Mouse (Mus musculus) lung, postnatal 4 days (tissue): ENCODE results near the gene Prkch.

Experiments used
- DNase-seq, 2 experiments: peaks; one replicate each; pipeline ENCODE4 v3.0.0; 2021

Prkch gene

GRCm38 (mm10) chr12:73807228-73807627, 222.6 kb downstream of the Prkch start:
- DNase-seq: no peak

GRCm38 (mm10) chr12:73810041-73810795, 225.6 kb downstream of the Prkch start:
- DNase-seq: peak; percentile 82 to 89

DNA sequence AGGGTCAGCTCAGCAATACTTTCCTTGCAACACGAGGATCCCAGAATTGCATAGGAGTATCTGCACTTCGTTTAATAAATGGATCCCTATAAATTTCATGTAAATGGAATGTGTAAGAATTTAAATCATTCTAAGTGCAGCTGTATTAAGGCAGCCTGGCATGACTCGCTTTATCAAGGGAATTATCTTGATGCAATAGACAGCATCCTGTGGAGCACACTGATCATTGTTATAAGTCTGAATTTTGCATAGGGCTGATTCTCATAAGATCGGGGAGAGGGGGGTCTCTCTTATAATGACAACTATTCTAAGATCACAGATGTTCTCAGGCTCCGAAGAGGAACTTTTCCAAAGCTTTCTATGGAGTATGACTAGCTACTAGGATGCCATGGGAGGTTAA, 226.3 kb downstream of the Prkch start:
- no peak for DNase-seq

DNA sequence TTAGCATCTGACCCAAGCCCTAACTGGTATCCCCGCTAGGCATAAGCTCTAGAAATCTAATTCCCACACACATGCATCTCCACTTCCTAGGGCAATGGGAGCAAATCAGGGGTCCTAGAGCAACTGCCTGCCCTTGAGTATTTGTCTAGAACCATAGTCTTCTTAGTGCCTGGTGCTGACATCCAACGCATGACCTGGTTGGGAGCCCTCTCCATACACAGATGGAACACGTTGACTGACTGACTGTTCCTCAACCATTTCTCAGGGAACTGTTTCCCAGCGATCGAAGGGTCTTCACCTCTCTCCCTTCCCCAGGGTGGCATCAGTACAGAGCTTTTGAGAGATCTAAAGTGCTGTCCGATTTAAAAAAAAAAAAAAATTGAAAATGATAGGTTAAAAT, 227.6 kb downstream of the Prkch start:
- no peak for DNase-seq

DNA sequence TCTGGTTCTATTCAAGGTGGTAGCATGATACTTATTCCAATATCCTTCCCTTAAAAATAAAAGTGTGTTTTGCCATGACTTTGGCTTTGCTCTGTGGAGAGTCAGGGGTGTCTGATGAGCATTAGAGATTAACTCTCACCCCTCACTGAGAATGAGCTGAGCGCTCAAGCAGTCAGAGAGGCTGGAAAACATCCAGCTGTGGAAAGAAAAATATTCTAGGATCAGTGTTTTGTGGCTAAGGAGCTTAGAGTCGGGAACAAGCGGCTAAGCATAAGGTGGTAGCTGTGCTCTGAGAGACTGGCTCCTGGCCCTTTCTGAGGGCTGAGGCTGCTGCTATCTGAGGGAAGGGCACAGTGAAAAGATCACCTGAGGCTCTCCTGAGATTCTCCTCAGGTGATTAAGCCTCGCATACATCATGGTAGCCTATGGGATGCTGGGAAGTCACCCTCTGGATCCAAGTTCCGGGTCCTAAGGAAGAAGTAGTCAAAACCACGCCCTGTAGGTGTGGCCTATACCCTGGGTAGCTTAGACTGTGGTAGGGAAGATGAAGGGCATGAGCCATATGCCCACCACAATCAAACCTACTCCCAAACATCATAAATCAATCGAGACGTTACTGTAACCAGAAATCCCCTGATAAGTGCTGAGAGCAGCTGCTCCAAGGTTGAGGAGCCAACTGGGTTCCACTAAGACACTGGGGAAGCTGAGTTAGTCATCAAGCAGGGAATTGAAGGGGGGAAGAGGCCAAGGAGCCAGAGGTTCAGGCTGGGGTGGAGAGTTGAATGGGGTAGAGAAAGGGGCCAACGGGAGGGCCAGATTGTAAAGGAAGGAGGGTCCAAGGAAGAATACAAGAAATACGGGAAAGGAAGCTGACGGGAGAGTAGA, 228.7 kb downstream of the Prkch start:
- DNase-seq: no peak

DNA sequence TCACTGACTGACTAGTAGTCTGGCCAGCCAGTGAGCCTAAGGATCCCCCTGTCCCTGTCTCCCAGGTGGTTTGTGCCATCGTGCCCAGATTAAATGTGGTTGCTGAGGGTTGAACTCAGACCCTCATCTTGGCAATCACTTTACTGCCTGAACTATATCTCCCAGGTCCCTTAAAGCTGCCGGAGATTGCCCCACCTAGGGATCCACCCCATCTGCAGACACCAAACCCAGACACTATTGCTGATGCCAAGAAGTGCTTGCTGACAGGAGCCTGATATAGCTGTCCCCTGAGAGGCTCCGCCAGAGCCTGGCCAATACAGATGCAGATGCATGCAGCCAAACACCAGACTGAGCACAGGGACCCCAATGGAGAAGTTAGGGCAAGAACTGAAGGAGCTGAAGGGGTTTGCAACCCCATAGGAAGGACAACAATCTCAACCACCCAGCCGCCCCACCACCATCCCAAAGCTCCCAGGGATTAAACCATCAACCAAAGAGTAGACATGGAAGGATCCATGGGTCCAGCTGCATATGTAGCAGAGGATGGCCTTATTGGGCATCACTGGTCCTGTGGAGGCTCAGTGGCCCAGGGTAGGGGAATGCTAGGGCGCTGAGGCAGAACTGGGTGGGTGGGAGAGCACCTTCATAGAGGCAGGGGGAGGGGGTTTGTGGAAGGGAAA, 229.6 kb downstream of the Prkch start:
- no peak for DNase-seq

DNA sequence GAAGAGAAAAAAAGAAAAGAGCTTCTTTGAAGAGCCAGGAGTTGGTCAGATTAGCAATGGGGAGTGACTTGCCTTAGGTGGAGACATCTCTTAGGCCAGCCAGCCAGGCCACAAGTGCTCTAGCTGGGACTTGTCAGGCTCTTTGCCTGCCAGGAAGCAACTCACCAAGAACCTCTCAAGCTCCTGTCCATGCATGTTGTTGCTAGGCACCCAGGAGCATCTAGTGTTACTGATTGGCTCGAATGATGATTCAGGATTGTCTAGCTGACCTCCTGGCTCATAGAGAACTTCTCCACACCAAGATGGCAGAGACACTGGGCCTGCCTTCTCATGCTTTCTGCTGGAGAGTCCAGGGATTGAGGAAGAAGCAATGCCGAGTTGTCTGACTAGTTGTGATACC, 230.3 kb downstream of the Prkch start:
- no peak for DNase-seq

- no peak for DNase-seq
These were observed 230.9 kb downstream of the Prkch start for GRCm38 (mm10) chr12:73815463-73815862.

DNA sequence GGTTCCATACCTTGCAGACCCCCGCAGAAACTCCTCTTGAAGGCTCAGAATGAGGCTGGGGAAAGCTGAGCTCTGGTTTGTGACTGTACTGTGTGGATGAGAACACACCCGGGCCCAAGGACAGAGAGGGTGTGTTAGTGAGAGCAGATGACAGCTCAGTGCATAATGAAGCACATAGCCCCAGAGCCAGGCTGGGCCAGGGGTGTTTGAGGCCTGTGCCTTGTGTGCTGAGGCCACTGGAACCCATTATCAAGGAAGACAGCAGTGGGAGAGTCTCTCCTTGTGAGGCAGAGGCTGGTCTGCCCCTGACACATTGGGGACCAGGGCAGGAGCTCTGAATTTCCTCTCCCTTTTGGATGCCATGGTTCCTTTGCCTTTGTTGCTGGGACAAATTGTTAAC, 231.3 kb downstream of the Prkch start:
- DNase-seq: no peak

DNA sequence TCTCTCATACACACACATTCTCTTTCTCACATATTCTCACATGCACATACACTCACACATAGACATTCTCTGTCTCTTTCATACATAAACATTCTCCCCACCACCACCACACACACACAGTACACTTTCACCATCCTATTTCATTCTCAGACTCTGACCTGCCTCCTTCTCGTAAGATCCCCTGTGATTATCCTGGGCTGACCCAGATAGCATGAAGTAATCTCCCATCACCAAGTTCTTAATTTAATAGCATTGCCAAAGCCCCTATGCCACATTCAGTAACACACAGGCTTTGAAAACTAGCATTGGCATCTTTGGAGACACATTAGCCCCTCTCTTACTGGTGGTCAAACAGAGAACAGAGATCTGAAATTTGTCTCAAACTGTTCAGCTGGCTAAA, 232.3 kb downstream of the Prkch start:
- no peak for DNase-seq

- DNase-seq: no peak
These were observed 234.2 kb downstream of the Prkch start for GRCm38 (mm10) chr12:73818801-73819200.

- no peak for DNase-seq
These were observed 236.6 kb downstream of the Prkch start for GRCm38 (mm10) chr12:73821176-73821575.

DNA sequence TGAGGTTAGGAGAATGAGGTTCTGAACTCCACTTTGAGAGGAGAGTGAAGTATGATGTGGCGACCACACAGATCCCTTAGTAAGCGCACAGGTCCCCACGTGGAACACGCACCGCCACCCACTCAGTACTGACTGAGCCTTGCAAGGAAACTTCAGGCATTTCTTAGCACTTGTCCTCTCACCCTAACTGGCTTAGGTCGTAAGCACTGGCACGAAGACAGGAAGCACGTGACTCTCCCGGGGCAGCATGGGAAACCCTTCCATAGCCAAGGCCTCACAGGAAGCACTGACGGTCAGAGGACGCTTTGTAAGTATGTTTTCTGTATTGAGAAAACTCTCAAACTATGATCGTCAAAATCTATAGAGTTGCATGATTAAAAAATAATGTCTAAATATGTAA, 237.7 kb downstream of the Prkch start:
- DNase-seq: no peak

- DNase-seq: no peak
These were observed 240.2 kb downstream of the Prkch start for GRCm38 (mm10) chr12:73824828-73825227.
